Mouse (Mus musculus): ENCODE measurements around the gene Glyctk. TPM values are rescaled to one million over a fixed set of nuclear protein-coding genes. Genes with fewer than 3 reads are reported as not detected.
A peak's percentile ranks its signal among the peaks of the same experiment; 100 is the strongest.

Gene Glyctk
- total RNA-seq, 1 experiment, result 3.2 TPM

GRCm38 (mm10) chr9:106167241-106167640, 9.3 kb upstream of the Glyctk start:
- H3K4me3 ChIP-seq (ENCODE audit: insufficient read depth in 1 of 2, low read depth in 1 of 2, low read length in 2 of 2, poor library complexity in 1 of 2, severe bottlenecking in 1 of 2), result no peak overlapping the region
- H3K4me1 ChIP-seq (ENCODE audit: control insufficient read depth in 2 of 2, insufficient read depth in 2 of 2, low read length in 2 of 2, poor library complexity in 1 of 2), result peaks cover 6 to 16% of the 10 kb centered on the region in 2 experiments
- in situ Hi-C loops (cut with MboI; ENCODE audit: low sequenced_read_pairs in 2 of 2, unreplicated experiment in 2 of 2), result loop anchor here in 1 of 2 experiments (5.0 kb wide), 1 partner anchor 660 kb away; no protein-coding TSS in a partner anchor
- no peaks in the 10 kb centered on the region for H3K9me3 ChIP-seq (ENCODE audit: control insufficient read depth, insufficient read depth, low read depth, low read length)
- H3K36me3 ChIP-seq (ENCODE audit: control insufficient read depth, insufficient read depth, low read length, poor library complexity, severe bottlenecking), result peaks cover 5% of the 10 kb centered on the region; the same call in 1 of the 2 replicates
- H3K9ac ChIP-seq (ENCODE audit: insufficient read depth, low read depth, low read length, poor library complexity, severe bottlenecking), result no peak overlapping the region
- TF ChIP-seq ZC3H11A (IDR thresholded peaks at IDR 0.05; ENCODE audit: borderline replicate concordance, low read depth, low read length) (no peak), HCFC1 (IDR thresholded peaks at IDR 0.05; ENCODE audit: borderline replicate concordance, insufficient read depth, low read length) (no peak), MAFK (IDR thresholded peaks at IDR 0.05; ENCODE audit: insufficient read depth, low read depth, low read length) (no peak), ZNF384 (IDR thresholded peaks at IDR 0.05; ENCODE audit: low read depth, low read length) (0 out of 2 replicates have a peak, but pooled peaks have one; percentile 4), CHD2 (IDR thresholded peaks at IDR 0.05; ENCODE audit: low read depth, low read length) (no peak)
- no peak for DNase-seq (ENCODE audit: low read depth, low spot score)
- peak overlapping the region; percentile 88; the same call in 1 of the 2 replicates for H3K27ac ChIP-seq (ENCODE audit: insufficient read depth, low read depth, low read length, poor library complexity, severe bottlenecking)

GRCm38 (mm10) chr9:106166709-106167108, 8.8 kb upstream of the Glyctk start:
- peaks cover 5% of the 10 kb centered on the region; the same call in 1 of the 2 replicates for H3K36me3 ChIP-seq (ENCODE audit: control insufficient read depth, insufficient read depth, low read length, poor library complexity, severe bottlenecking)
- peaks cover 6 to 16% of the 10 kb centered on the region in 2 experiments for H3K4me1 ChIP-seq (ENCODE audit: control insufficient read depth in 2 of 2, insufficient read depth in 2 of 2, low read length in 2 of 2, poor library complexity in 1 of 2)
- in situ Hi-C loops (cut with MboI; ENCODE audit: low sequenced_read_pairs in 2 of 2, unreplicated experiment in 2 of 2), result loop anchor here in 1 of 2 experiments (5.0 kb wide), 1 partner anchor 661 kb away; no protein-coding TSS in a partner anchor
- TF ChIP-seq CHD2 (IDR thresholded peaks at IDR 0.05; ENCODE audit: low read depth, low read length), result no peak
- TF ChIP-seq MAFK (IDR thresholded peaks at IDR 0.05; ENCODE audit: insufficient read depth, low read depth, low read length), result no peak
- TF ChIP-seq ZNF384 (IDR thresholded peaks at IDR 0.05; ENCODE audit: low read depth, low read length), result no peak
- TF ChIP-seq ZC3H11A (IDR thresholded peaks at IDR 0.05; ENCODE audit: borderline replicate concordance, low read depth, low read length), result no peak
- no peaks in the 10 kb centered on the region for H3K9me3 ChIP-seq (ENCODE audit: control insufficient read depth, insufficient read depth, low read depth, low read length)
- no peak overlapping the region for H3K4me3 ChIP-seq (ENCODE audit: insufficient read depth in 1 of 2, low read depth in 1 of 2, low read length in 2 of 2, poor library complexity in 1 of 2, severe bottlenecking in 1 of 2)
- no peak for DNase-seq (ENCODE audit: low read depth, low spot score)
- no peak overlapping the region for H3K9ac ChIP-seq (ENCODE audit: insufficient read depth, low read depth, low read length, poor library complexity, severe bottlenecking)
- H3K27ac ChIP-seq (ENCODE audit: insufficient read depth, low read depth, low read length, poor library complexity, severe bottlenecking), result peak overlapping the region; percentile 88; the same call in 1 of the 2 replicates

GRCm38 (mm10) chr9:106160426-106160825, 2.5 kb upstream of the Glyctk start:
- H3K27ac ChIP-seq (ENCODE audit: insufficient read depth, low read depth, low read length, poor library complexity, severe bottlenecking), result no peak overlapping the region
- no peaks in the 10 kb centered on the region for H3K36me3 ChIP-seq (ENCODE audit: control insufficient read depth, insufficient read depth, low read length, poor library complexity, severe bottlenecking)
- in situ Hi-C loops (cut with MboI; ENCODE audit: low sequenced_read_pairs in 2 of 2, unreplicated experiment in 2 of 2), result loop anchor here in 1 of 2 experiments (5.0 kb wide), 1 partner anchor 672 kb away; no protein-coding TSS in a partner anchor
- peaks cover 9 to 12% of the 10 kb centered on the region in 2 experiments; a peak in 2 of 4 replicates for H3K4me1 ChIP-seq (ENCODE audit: control insufficient read depth in 2 of 2, insufficient read depth in 2 of 2, low read length in 2 of 2, poor library complexity in 1 of 2)
- H3K9ac ChIP-seq (ENCODE audit: insufficient read depth, low read depth, low read length, poor library complexity, severe bottlenecking), result peak overlapping the region; percentile 90; the same call in 1 of the 2 replicates
- no peak for DNase-seq (ENCODE audit: low read depth, low spot score)
- H3K4me3 ChIP-seq (ENCODE audit: insufficient read depth in 1 of 2, low read depth in 1 of 2, low read length in 2 of 2, poor library complexity in 1 of 2, severe bottlenecking in 1 of 2), result peak overlapping the region; percentile 81 to 93
- TF ChIP-seq CHD2 (IDR thresholded peaks at IDR 0.05; ENCODE audit: low read depth, low read length), result no peak
- no peak for TF ChIP-seq MAFK (IDR thresholded peaks at IDR 0.05; ENCODE audit: insufficient read depth, low read depth, low read length)
- no peak for TF ChIP-seq ZC3H11A (IDR thresholded peaks at IDR 0.05; ENCODE audit: borderline replicate concordance, low read depth, low read length)
- TF ChIP-seq ZNF384 (IDR thresholded peaks at IDR 0.05; ENCODE audit: low read depth, low read length), result no peak
- no peak for TF ChIP-seq HCFC1 (IDR thresholded peaks at IDR 0.05; ENCODE audit: borderline replicate concordance, insufficient read depth, low read length)
- H3K9me3 ChIP-seq (ENCODE audit: control insufficient read depth, insufficient read depth, low read depth, low read length), result no peaks in the 10 kb centered on the region

- Histone ChIP-seq H3K4me1 (ENCODE audit: control insufficient read depth in 2 of 2, insufficient read depth in 2 of 2, low read length in 2 of 2, poor library complexity in 1 of 2) (peaks cover 8 to 11% of the 10 kb centered on the region in 2 experiments; a peak in 2 of 4 replicates), H3K27ac (ENCODE audit: insufficient read depth, low read depth, low read length, poor library complexity, severe bottlenecking) (peak overlapping the region; percentile 97), H3K9ac (ENCODE audit: insufficient read depth, low read depth, low read length, poor library complexity, severe bottlenecking) (peak overlapping the region; percentile 90), H3K36me3 (ENCODE audit: control insufficient read depth, insufficient read depth, low read length, poor library complexity, severe bottlenecking) (no peaks in the 10 kb centered on the region), H3K4me3 (ENCODE audit: insufficient read depth in 1 of 2, low read depth in 1 of 2, low read length in 2 of 2, poor library complexity in 1 of 2, severe bottlenecking in 1 of 2) (peak overlapping the region; percentile 81 to 93), H3K9me3 (ENCODE audit: control insufficient read depth, insufficient read depth, low read depth, low read length) (no peaks in the 10 kb centered on the region)
- no peak for TF ChIP-seq CHD2 (IDR thresholded peaks at IDR 0.05; ENCODE audit: low read depth, low read length)
- peak; percentile 29; the same call in 1 of the 2 replicates for TF ChIP-seq HCFC1 (IDR thresholded peaks at IDR 0.05; ENCODE audit: borderline replicate concordance, insufficient read depth, low read length)
- 0 out of 2 replicates have a peak, but pooled peaks have one; percentile 2 for TF ChIP-seq MAFK (IDR thresholded peaks at IDR 0.05; ENCODE audit: insufficient read depth, low read depth, low read length)
- no peak for TF ChIP-seq ZC3H11A (IDR thresholded peaks at IDR 0.05; ENCODE audit: borderline replicate concordance, low read depth, low read length)
- TF ChIP-seq ZNF384 (IDR thresholded peaks at IDR 0.05; ENCODE audit: low read depth, low read length), result no peak
- DNase-seq (ENCODE audit: low read depth, low spot score), result no peak
- in situ Hi-C loops (cut with MboI; ENCODE audit: low sequenced_read_pairs in 2 of 2, unreplicated experiment in 2 of 2), result loop anchor here in 1 of 2 experiments (5.0 kb wide), 1 partner anchor 672 kb away; no protein-coding TSS in a partner anchor
These were observed 1.9 kb upstream of the Glyctk start for GRCm38 (mm10) chr9:106159784-106160301.

Measured in ES-E14 (cell line).